Mouse (Mus musculus) 416B (cell line): ENCODE results near the gene 1700001C19Rik.
"Not testable (repeated sequence)": the region's sequence is repeated elsewhere in the genome, so short reads cannot be mapped to it uniquely, and the experiment has no call there.

ENCODE experiments used
- DNase-seq: peaks from one replicate; pipeline ENCODE4 v3.0.0; 2011; ENCODE audit warnings: low read depth

Gene 1700001C19Rik

GRCm38 (mm10) chr17:47430815-47431214 is 6.4 kb downstream of the 1700001C19Rik start:
- DNase-seq = peak; percentile 64

GRCm38 (mm10) chr17:47428831-47429304 is 8.3 kb downstream of the 1700001C19Rik start:
- peak; percentile 71 for DNase-seq

- DNase-seq = peak; percentile 32
Observed at GRCm38 (mm10) chr17:47427316-47427715, 9.9 kb downstream of the 1700001C19Rik start.

- DNase-seq = no peak
Observed at GRCm38 (mm10) chr17:47424186-47424585, 13.0 kb downstream of the 1700001C19Rik start.

GRCm38 (mm10) chr17:47422616-47423015 is 14.6 kb downstream of the 1700001C19Rik start:
- not testable (repeated sequence) for DNase-seq

GRCm38 (mm10) chr17:47421566-47421965 is 15.6 kb downstream of the 1700001C19Rik start:
- no peak for DNase-seq

GRCm38 (mm10) chr17:47420195-47420594 is 17.0 kb downstream of the 1700001C19Rik start:
- no peak for DNase-seq

- DNase-seq = not testable (repeated sequence)
Observed at GRCm38 (mm10) chr17:47409897-47410861, 27.0 kb downstream of the 1700001C19Rik start.

GRCm38 (mm10) chr17:47408558-47408898 is 28.6 kb downstream of the 1700001C19Rik start:
- DNase-seq = peak; percentile 61

GRCm38 (mm10) chr17:47407717-47408557 is 29.2 kb downstream of the 1700001C19Rik start:
- peak; percentile 31 for DNase-seq

GRCm38 (mm10) chr17:47400451-47400850 is 36.7 kb downstream of the 1700001C19Rik start, which contains the start of gene Guca1a:
Guca1a (minus strand) TSS chr17:47400584.
- DNase-seq = no peak

- DNase-seq = no peak
Observed at GRCm38 (mm10) chr17:47399091-47399490, 38.1 kb downstream of the 1700001C19Rik start.

GRCm38 (mm10) chr17:47395376-47395913 is 41.7 kb downstream of the 1700001C19Rik start:
- DNase-seq = peak; percentile 93

- peak; percentile 86 for DNase-seq
Observed at GRCm38 (mm10) chr17:47394223-47394869, 42.8 kb downstream of the 1700001C19Rik start.

- DNase-seq = peak; percentile 55
Observed at GRCm38 (mm10) chr17:47386649-47387048, 50.5 kb downstream of the 1700001C19Rik start.

- DNase-seq = no peak
Observed at GRCm38 (mm10) chr17:47385145-47385544, 52.0 kb downstream of the 1700001C19Rik start, which contains the start of gene Guca1b. Guca1b (plus strand) TSS chr17:47385393.

GRCm38 (mm10) chr17:47384064-47384463 is 53.1 kb downstream of the 1700001C19Rik start:
- no peak for DNase-seq

- DNase-seq = no peak
Observed at GRCm38 (mm10) chr17:47383266-47383665, 53.9 kb downstream of the 1700001C19Rik start.

GRCm38 (mm10) chr17:47381917-47382316 is 55.3 kb downstream of the 1700001C19Rik start:
- no peak for DNase-seq

- DNase-seq = no peak
Observed at GRCm38 (mm10) chr17:47378133-47378532, 59.0 kb downstream of the 1700001C19Rik start.

GRCm38 (mm10) chr17:47376779-47377280 is 60.3 kb downstream of the 1700001C19Rik start:
- DNase-seq = no peak
